9 mouse cellular contexts compared by ENCODE assay signal in genomic region chr15:83500352-83500751, GRCm38 (mm10). TPM values are rescaled to one million over a fixed set of nuclear protein-coding genes. Genes with fewer than 3 reads are reported as not detected.
A peak's percentile ranks its signal among the peaks of the same experiment; 100 is the strongest.
DNase-seq lines count a peak whose midpoint lies in the region; ATAC-seq and TF ChIP-seq lines count a peak whose summit lies in the region.
"Had no signal": no experiment of that assay in that cellular context is flagged by ENCODE, and none has a peak within 500 bp of the region (broad histone marks: within the 10 kb centered on the region; RNA-seq: fewer than 3 reads in every experiment).

No protein-coding gene starts in this region.

- 0 out of 2 replicates have a peak, but pooled peaks cover 2% of the 10 kb centered on the region for H3K9me3 ChIP-seq in limb, embryonic 11.5 days (ENCODE audit: control insufficient read depth, low read length)
- H3K9me3 ChIP-seq in limb, embryonic 10.5 days (replicated peaks) = no peaks in the 10 kb centered on the region
- no peaks in the 10 kb centered on the region for H3K9me3 ChIP-seq in stomach, postnatal 0 days (ENCODE audit: control insufficient read depth, low read length)
- no peaks in the 10 kb centered on the region for H3K9me3 ChIP-seq in midbrain, embryonic 15.5 days
- H3K9me3 ChIP-seq: liver, embryonic 15.5 days had no signal

- no peaks in the 10 kb centered on the region for H3K27me3 ChIP-seq in limb, embryonic 11.5 days (ENCODE audit: control insufficient read depth, insufficient read depth, low read length)
- H3K27me3 ChIP-seq in limb, embryonic 10.5 days (ENCODE audit: low read depth, poor library complexity, severe bottlenecking) = no peaks in the 10 kb centered on the region
- no peaks in the 10 kb centered on the region for H3K27me3 ChIP-seq in stomach, postnatal 0 days (ENCODE audit: control insufficient read depth, insufficient read depth, low read length)
- no peaks in the 10 kb centered on the region for H3K27me3 ChIP-seq in midbrain, embryonic 15.5 days (replicated peaks)
- H3K27me3 ChIP-seq: liver, embryonic 15.5 days had no signal

- DNase-seq in limb, embryonic 11.5 days (ENCODE audit: low spot score) = peak; percentile 52
- DNase-seq in limb, embryonic 10.5 days (ENCODE audit: low spot score) = no peak
- DNase-seq in T-cell, adult 2 months (ENCODE audit: low spot score) = peak; percentile 48
- DNase-seq in kidney, postnatal 4 days = peak; percentile 46 to 51
- DNase-seq in stomach, postnatal 0 days (ENCODE audit: low spot score) = no peak
- no peak for DNase-seq in left cerebral cortex, postnatal 25 days (ENCODE audit: low spot score in 2 of 2)
- no peak for DNase-seq in embryo, embryonic 9.5 days (ENCODE audit: extremely low spot score)

- intact Hi-C loops in left cerebral cortex, postnatal 25 days (cut with DNase I) = no loop called here

- H3K27ac ChIP-seq in limb, embryonic 11.5 days (replicated peaks; ENCODE audit: low read depth, low read length) = no peak overlapping the region
- no peak overlapping the region for H3K27ac ChIP-seq in limb, embryonic 10.5 days
- no peak overlapping the region for H3K27ac ChIP-seq in stomach, postnatal 0 days (replicated peaks)
- H3K27ac ChIP-seq in midbrain, embryonic 15.5 days = no peak overlapping the region
- H3K27ac ChIP-seq: liver, embryonic 15.5 days had no signal

- WGBS in limb, embryonic 11.5 days = 46% methylated on average over 3 of the region's 3 CpGs
- WGBS in limb, embryonic 10.5 days = 51% methylated on average over 3 of the region's 3 CpGs
- WGBS in stomach, postnatal 0 days = 60% methylated on average over 3 of the region's 3 CpGs
- WGBS in midbrain, embryonic 15.5 days = 63% methylated on average over 3 of the region's 3 CpGs

- ATAC-seq in limb, embryonic 11.5 days (ENCODE audit: insufficient number of reproducible peaks, low FRiP score, low TSS enrichment, low read depth) = no peak
- ATAC-seq in stomach, postnatal 0 days (ENCODE audit: low FRiP score, low TSS enrichment) = no peak
- no peak for ATAC-seq in midbrain, embryonic 15.5 days (replicated peaks)

- no peak overlapping the region for H3K9ac ChIP-seq in limb, embryonic 11.5 days (ENCODE audit: low read length)
- H3K9ac ChIP-seq in stomach, postnatal 0 days (ENCODE audit: low read length) = no peak overlapping the region
- H3K9ac ChIP-seq in midbrain, embryonic 15.5 days = no peak overlapping the region
- H3K9ac ChIP-seq: liver, embryonic 15.5 days had no signal

- peak; percentile 73 for TF ChIP-seq CTCF in stomach, postnatal 0 days (IDR thresholded peaks at IDR 0.05; ENCODE audit: low read depth)

- no peak overlapping the region for H3K4me3 ChIP-seq in limb, embryonic 11.5 days (ENCODE audit: low read depth, low read length)
- no peak overlapping the region for H3K4me3 ChIP-seq in limb, embryonic 10.5 days
- H3K4me3 ChIP-seq in stomach, postnatal 0 days (ENCODE audit: low read depth, low read length) = no peak overlapping the region
- no peak overlapping the region for H3K4me3 ChIP-seq in midbrain, embryonic 15.5 days
- H3K4me3 ChIP-seq: liver, embryonic 15.5 days had no signal

- H3K4me2 ChIP-seq in limb, embryonic 11.5 days (ENCODE audit: low read depth, severe bottlenecking) = no peak overlapping the region
- H3K4me2 ChIP-seq in stomach, postnatal 0 days (replicated peaks; ENCODE audit: low read depth) = no peak overlapping the region
- H3K4me2 ChIP-seq in midbrain, embryonic 15.5 days = no peak overlapping the region
- H3K4me2 ChIP-seq: liver, embryonic 15.5 days had no signal

- H3K36me3 ChIP-seq in limb, embryonic 11.5 days (ENCODE audit: control insufficient read depth, insufficient read depth, low read length) = no peaks in the 10 kb centered on the region; the same call in 1 of the 2 replicates
- H3K36me3 ChIP-seq in limb, embryonic 10.5 days = peaks cover 74% of the 10 kb centered on the region
- H3K36me3 ChIP-seq in stomach, postnatal 0 days (ENCODE audit: control insufficient read depth, insufficient read depth, low read length) = no peaks in the 10 kb centered on the region; the same call in 1 of the 2 replicates
- H3K36me3 ChIP-seq in midbrain, embryonic 15.5 days (replicated peaks) = peaks cover 69% of the 10 kb centered on the region
- H3K36me3 ChIP-seq: liver, embryonic 15.5 days had no signal

- no peak for TF ChIP-seq EP300 in stomach, postnatal 0 days (optimal IDR thresholded peaks at IDR 0.05)

- no peaks in the 10 kb centered on the region for H3K4me1 ChIP-seq in limb, embryonic 11.5 days (ENCODE audit: control insufficient read depth, insufficient read depth, low read length)
- peaks cover 5% of the 10 kb centered on the region; the same call in 1 of the 2 replicates for H3K4me1 ChIP-seq in limb, embryonic 10.5 days
- H3K4me1 ChIP-seq in stomach, postnatal 0 days (replicated peaks; ENCODE audit: control insufficient read depth, insufficient read depth) = no peaks in the 10 kb centered on the region
- H3K4me1 ChIP-seq in midbrain, embryonic 15.5 days = no peaks in the 10 kb centered on the region

RNA-seq across cellular contexts. Expression of gene Ttll1, which starts 10.3 kb away (rescaled TPM):
- 19.2 and 22.0 TPM in 2 replicates for polyA plus RNA-seq in limb, embryonic 11.5 days (2014; fragmentation: Nextera tagmentation; extraction: Ambion mirVana)
- polyA plus RNA-seq in limb, embryonic 10.5 days (2016; fragmentation: Nextera tagmentation; extraction: Ambion mirVana) = 22.0 and 25.8 TPM in 2 replicates
- 10.2 and 11.4 TPM in 2 replicates for polyA plus RNA-seq in stomach, postnatal 0 days (2015; fragmentation: Nextera tagmentation; extraction: Ambion mirVana)
- 10 to 100 TPM; 50.6 to 52.6 TPM for total RNA-seq in left cerebral cortex, postnatal 25 days (2021)
- 123 and 125 TPM in 2 replicates for polyA plus RNA-seq in midbrain, embryonic 15.5 days (2015; fragmentation: Nextera tagmentation; extraction: Ambion mirVana)

RNA-seq across cellular contexts. Expression of gene Bik, which starts 26.3 kb away (rescaled TPM):
- 3.2 and 4.1 TPM in 2 replicates for polyA plus RNA-seq in limb, embryonic 11.5 days (2014; fragmentation: Nextera tagmentation; extraction: Ambion mirVana)
- 1.7 and 2.6 TPM in 2 replicates for polyA plus RNA-seq in limb, embryonic 10.5 days (2016; fragmentation: Nextera tagmentation; extraction: Ambion mirVana)
- 4.2 and 5.2 TPM in 2 replicates for polyA plus RNA-seq in stomach, postnatal 0 days (2015; fragmentation: Nextera tagmentation; extraction: Ambion mirVana)
- total RNA-seq in left cerebral cortex, postnatal 25 days (2021) = not detected
- polyA plus RNA-seq in midbrain, embryonic 15.5 days (2015; fragmentation: Nextera tagmentation; extraction: Ambion mirVana) = 0.30 and 0.56 TPM in 2 replicates

RNA-seq across cellular contexts. Expression of gene Pacsin2, which starts 35.9 kb away (rescaled TPM):
- 45.4 and 52.0 TPM in 2 replicates for polyA plus RNA-seq in limb, embryonic 11.5 days (2014; fragmentation: Nextera tagmentation; extraction: Ambion mirVana)
- polyA plus RNA-seq in limb, embryonic 10.5 days (2016; fragmentation: Nextera tagmentation; extraction: Ambion mirVana) = 56.9 and 61.0 TPM in 2 replicates
- 42.5 and 46.6 TPM in 2 replicates for polyA plus RNA-seq in stomach, postnatal 0 days (2015; fragmentation: Nextera tagmentation; extraction: Ambion mirVana)
- total RNA-seq in left cerebral cortex, postnatal 25 days (2021) = 10 to 100 TPM; 90.1 to 97.8 TPM
- polyA plus RNA-seq in midbrain, embryonic 15.5 days (2015; fragmentation: Nextera tagmentation; extraction: Ambion mirVana) = 24.8 and 25.5 TPM in 2 replicates

Comparison
In these comparisons a context has a peak if more than half of its experiments do, and no peak if none do; other contexts are left out.
1. DNase-seq: peak in limb, embryonic 11.5 days (single experiment), T-cell, adult 2 months (single experiment) and kidney, postnatal 4 days (2 of 2); none in limb, embryonic 10.5 days (single experiment), stomach, postnatal 0 days (single experiment), left cerebral cortex, postnatal 25 days (0 of 2) and embryo, embryonic 9.5 days (single experiment).